Mouse (Mus musculus) thymus, postnatal 36 days (tissue): ENCODE measurements around the gene Dvl2.
A peak's percentile ranks its signal among the peaks of the same experiment; 100 is the strongest.

Source experiments
- DNase-seq, 2 experiments: peaks; one replicate each; pipeline ENCODE4 v3.0.0; 2022; ENCODE audit warnings: mixed read lengths in 2 of 2

The Dvl2 gene

GRCm38 (mm10) chr11:69982225-69982624, 18.2 kb upstream of the Dvl2 start, which contains the start of gene Elp5:
Gene Elp5 (minus strand): TSS chr11:69982517.
- no peak for DNase-seq

DNA sequence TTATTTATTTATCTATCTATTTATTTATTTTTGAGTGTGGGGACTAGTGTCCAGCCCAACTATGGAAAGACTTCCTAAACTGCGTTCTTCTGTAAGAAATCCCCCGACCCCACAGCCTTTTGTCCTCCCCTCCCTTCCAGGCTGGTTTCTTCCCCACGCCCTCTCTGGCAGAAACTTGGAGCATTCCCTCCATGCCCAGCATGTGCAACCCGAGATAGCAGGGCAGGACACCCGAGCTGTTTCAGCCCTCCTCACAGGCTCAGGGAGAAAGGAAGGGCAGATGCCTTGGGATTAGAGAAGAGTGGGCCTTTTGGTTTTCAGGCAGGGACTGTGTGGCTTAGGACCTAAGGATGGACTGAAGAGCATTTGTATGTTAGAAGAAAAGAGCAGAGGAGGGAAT, 17.5 kb upstream of the Dvl2 start:
- DNase-seq: no peak

GRCm38 (mm10) chr11:69983377-69983776, 17.0 kb upstream of the Dvl2 start:
- no peak for DNase-seq

- no peak for DNase-seq
Observed at GRCm38 (mm10) chr11:69984431-69984830, 16.0 kb upstream of the Dvl2 start.

DNA sequence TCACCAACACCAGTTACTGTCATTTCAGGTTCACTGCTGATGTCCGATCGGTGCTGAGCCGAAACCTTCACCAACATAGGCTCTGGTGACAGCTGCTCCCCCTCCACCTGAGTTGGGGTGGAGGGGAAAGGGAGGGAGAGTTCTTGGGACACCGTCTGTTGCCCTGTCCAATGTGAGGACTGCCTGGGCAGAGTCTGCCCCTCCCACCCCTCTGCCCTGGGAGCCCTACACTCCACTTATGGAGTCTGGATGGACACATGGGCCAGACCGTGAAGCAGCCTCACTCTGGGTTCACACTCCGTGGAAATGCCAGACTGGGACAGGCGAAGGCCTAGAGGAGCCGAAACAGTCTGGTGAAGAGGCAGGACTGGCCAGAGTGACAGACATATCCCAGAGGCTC, 10.4 kb upstream of the Dvl2 start:
- no peak for DNase-seq

- peak; percentile 93 for DNase-seq
Observed at GRCm38 (mm10) chr11:69990850-69991691, 9.3 kb upstream of the Dvl2 start, which contains the start of gene Gabarap. Gene Gabarap (plus strand): TSS chr11:69991143.

- no peak for DNase-seq
Observed at GRCm38 (mm10) chr11:69991711-69992110, 8.7 kb upstream of the Dvl2 start.

DNA sequence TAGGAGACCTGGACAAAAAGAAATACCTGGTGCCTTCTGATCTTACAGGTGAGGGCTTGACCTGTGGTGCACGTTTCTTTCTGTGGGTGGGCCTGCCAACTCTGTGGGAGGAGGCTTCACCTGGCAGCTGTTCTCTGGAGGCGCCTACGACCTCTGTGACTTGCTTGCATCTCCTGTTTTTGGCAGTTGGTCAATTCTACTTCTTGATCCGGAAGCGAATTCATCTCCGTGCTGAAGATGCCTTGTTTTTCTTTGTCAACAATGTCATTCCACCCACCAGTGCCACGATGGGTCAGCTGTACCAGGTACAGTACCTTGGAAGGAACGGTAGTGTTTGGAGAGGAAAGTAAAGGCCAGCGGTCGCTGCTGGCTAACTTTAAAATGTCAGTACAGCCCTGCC, 8.0 kb upstream of the Dvl2 start:
- no peak for DNase-seq

DNA sequence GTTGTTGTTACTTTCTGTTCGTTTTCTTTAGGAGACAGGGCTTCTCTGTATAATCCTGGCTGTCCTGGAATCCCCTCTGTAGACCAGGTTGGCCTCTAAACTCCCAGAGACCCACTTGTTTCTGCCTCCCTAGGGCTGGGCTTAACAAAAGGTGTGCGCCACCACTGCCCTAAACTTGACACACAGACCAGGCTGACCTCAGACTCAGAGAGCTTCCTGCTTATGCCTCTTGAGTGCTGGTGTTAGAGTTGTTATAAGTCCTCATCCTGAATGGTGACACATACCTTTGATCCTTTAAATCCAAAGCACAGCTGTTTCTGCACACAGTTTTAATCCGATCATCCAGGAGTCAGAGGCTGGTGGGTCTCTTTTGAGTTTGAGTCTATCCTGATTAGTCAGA, 7.5 kb upstream of the Dvl2 start:
- no peak for DNase-seq

GRCm38 (mm10) chr11:69994401-69995090, 5.8 kb upstream of the Dvl2 start:
- no peak for DNase-seq

DNA sequence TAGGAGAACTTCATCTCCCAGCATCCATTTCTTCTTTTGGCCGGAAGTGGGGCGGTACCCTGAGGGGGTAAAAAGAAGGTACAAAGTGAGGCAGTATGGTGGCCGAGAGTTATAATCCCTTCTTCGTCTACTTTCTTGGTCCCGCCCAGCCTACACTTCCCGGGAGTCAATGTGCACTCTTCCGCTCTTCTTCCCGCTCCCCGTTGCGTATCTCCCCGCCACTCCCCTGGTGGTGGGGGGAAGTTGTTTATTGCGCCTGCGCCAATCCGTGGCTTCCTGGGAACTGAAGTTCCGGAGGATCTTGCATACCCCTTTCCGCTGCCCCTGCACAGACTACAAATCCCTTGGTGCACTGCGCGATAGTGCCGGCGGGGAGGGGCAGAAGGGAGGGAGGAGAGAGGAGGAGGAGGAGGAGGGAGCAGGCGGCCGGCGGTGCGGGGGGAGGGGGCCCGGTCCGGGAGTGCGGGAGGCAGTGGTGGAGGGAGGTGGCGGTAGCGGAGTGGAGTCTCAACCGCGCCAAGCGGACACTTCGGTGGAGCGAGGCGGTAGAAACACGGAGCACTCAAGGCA, 4.9 kb upstream of the Dvl2 start, which contains the start of gene Phf23:
Phf23 (plus strand) TSS at position 387 of the 570 bp plus-strand sequence.
- DNase-seq: peak; percentile 95 to 99

DNA sequence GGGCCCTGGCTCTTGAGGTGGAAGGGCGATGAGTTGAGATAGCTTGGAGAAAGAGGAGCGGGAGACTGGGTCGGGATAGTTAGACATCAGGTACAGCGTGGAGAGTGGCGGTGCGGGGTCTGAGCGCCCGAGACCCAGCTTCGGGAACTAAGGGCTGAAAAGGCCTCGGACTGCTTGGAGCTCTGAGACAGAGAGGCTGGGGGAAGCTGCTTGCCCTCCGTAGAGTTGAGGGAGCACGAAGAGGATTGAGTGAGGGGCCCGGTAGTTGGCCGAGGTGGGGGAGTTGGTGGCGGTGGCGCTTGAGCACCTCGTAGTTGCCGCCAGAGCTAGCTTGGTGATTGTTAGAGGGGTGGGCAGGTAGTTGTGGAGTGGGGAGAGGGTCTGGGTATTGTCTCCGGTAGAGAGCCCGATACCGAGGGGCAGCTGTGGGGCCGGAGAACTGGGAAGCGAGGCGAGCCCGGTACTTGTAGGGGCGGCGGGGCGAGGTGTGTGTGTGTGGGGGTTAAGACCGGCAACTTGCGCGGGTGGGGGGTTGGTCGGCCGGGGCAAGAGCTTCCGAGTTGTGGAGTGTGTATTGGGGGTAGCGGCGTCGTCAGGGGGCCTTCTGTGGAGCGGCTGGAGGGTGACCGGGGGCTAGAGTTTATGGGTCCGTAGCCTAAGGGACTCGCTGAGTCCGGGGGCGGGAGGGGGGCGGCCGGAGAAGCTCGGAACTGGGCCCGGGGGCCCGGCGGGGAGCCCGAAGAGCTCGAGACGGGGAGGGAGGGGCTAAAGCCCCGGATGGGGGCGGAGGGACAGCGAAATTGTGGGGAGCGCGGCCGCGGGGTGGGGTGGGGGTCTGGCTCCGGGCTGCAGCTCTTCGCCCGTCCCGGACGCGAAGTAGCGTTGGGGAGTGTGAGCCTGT, 4.0 kb upstream of the Dvl2 start:
- peak; percentile 76 to 83 for DNase-seq

DNA sequence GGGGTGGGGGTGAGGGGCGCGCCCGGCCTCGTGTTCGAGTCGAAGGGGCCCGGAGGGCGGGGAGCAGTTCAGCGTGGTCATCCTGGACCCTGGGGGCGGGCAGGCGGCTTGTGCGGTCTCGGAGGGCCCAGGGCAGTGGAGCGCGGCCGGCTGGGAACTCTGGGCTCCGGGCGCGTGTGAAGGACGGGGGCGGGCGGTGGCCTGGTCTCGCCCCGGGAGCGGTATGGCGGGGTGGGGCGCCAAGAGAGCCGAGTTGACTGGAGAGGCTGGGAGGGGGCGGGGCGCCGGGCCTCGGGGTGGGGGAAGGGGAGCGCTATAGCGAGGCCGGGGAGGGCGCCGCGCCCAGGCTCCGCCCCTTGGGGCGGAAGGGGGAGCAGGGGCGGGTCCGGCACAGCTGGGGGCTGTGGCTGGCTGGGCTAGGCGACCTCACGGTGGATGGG, 3.3 kb upstream of the Dvl2 start:
- DNase-seq: peak; percentile 90 to 93

- peak in 1 of 2 experiments; percentile 45 for DNase-seq
Observed at GRCm38 (mm10) chr11:69998567-69999491, 1.6 kb upstream of the Dvl2 start.

DNA sequence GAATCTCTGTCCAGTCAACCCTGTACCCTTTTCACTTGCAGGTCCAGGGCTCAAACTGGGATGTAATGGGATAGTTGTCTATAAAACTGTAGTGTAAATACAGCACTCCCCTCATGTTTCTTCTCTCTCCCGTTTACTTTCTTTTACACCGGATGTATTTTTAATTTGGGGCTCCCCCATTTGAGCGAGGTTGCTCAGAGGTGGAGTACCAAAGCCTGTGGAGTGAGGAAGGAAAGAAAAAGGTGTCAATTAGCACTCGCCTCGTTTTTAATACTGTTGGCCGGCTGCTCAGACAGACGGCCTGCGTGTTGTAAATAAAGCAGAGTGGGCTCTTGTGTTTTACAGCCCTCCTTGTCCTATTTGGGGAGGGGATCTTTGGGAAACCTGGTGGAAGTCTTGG, 729 bp upstream of the Dvl2 start:
- DNase-seq: no peak

GRCm38 (mm10) chr11:70001159-70001558, 764 bp downstream of the Dvl2 start:
- no peak for DNase-seq

GRCm38 (mm10) chr11:70001865-70002264, 1.5 kb downstream of the Dvl2 start:
- DNase-seq: peak; percentile 59 to 63

DNA sequence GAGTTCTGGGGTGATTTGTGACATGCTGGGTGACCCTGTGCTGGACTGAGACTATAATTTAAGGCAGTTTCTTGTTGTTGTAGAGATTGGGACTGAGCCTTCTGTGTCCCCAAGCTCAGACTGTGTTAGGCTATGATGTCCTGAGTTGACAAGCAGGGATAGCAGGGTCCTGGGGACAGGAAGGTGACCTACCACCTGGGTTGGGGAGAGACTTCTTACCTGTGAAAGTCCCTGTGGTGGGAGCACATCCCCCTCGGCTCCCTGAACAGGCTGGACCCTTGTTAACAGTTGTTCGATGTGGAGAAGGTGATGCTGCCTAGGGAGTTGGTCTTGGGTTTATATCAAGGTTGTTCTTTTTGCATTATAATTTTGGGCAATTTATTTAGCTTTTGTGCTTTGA, 2.1 kb downstream of the Dvl2 start:
- no peak for DNase-seq

DNA sequence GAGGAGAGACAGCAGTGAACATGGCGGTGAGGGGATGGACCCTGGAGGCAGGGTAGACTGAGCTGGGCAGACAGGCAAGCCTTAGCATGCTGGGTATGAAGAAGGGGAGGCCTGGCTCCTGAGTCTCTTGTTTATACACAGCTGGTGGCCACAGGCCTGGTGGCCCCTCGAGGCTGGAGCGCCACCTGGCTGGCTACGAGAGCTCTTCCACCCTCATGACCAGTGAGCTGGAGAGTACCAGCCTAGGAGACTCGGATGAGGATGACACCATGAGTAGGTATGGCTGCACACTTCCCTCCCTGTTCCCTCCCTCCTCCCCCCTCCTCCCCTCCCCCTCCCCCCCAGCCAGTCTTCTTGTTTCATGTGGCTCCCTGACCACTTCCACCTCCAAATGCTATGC, 5.1 kb downstream of the Dvl2 start:
- DNase-seq: peak; percentile 43 to 65

GRCm38 (mm10) chr11:70010033-70010432, 9.6 kb downstream of the Dvl2 start:
- no peak for DNase-seq

DNA sequence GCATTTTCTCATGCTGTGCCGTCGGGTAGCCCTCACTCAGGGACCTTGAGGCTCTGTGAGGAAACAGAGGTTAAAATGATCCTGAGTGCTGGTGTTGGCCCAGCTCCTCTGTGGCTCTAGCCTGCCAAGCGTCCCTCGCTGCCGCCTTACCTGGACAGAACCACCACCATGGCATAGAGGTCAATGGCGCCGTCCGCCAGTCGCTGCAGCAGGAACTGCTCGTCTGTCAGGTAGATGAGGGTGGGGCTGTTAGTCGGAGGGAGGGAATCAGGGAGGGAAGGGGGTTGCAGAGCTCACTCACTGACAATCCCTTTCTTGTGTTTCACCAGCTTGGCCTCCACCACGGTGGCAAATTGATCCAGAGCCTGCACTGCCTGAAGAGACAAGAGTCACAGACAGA, 10.2 kb downstream of the Dvl2 start:
- DNase-seq: no peak
